Mouse (Mus musculus) gastrocnemius, postnatal 10 days (tissue): ENCODE data around the gene Lpo. TPM values are rescaled to one million over a fixed set of nuclear protein-coding genes. Genes with fewer than 3 reads are reported as not detected.
A peak's percentile ranks its signal among the peaks of the same experiment; 100 is the strongest.
"Not testable (repeated sequence)": the region's sequence is repeated elsewhere in the genome, so short reads cannot be mapped to it uniquely, and the experiment has no call there.

Experiments
- DNase-seq: peaks from one replicate; pipeline ENCODE4 v3.0.0; 2021; ENCODE audit warnings: mixed read lengths
- long read RNA-seq, 2 experiments: library from polyadenylated mRNA; stranded (forward); transcript quantifications; one replicate each; pipeline ENCODE4 v2.0.0; 2021
- total RNA-seq, 2 experiments: library from RNA; stranded (reverse); gene quantifications; 2 replicates each; pipeline ENCODE4 v1.2.3; 2021

Lpo gene
- not detected for total RNA-seq
- long read RNA-seq, experiment 1, result 0 reads
- long read RNA-seq, experiment 2, result 0 reads

- no peak for DNase-seq
These were observed at the start of gene Lpo for GRCm38 (mm10) chr11:87828239-87828900. TSS of gene Lpo (minus strand) at chr11:87828289.

GRCm38 (mm10) chr11:87875436-87875835, 47.3 kb upstream of the Lpo start, which contains the start of gene Epx:
TSS of gene Epx (minus strand) at chr11:87875536.
- DNase-seq, result no peak

- no peak for DNase-seq
These were observed 43.7 kb upstream of the Lpo start for GRCm38 (mm10) chr11:87871766-87872165.

GRCm38 (mm10) chr11:87870096-87870495, 42.0 kb upstream of the Lpo start:
- DNase-seq, result no peak

DNA sequence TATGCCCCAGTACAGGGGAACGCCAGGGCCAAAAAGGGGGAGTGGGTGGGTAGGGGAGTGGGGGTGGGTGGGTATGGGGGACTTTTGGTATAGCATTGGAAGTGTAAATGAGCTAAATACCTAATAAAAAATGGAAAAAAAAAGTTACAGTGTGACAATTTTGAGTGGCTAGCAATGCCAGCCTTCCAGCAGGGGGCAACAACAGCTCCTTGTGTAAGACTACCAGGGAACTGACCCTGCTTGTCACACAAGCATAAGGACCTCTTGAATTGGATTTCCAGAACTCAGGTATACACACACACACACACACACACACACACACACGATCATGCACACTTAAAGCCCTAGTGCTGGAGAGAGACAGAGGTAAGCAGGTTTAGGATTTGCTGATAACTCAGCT, 38.8 kb upstream of the Lpo start:
- not testable (repeated sequence) for DNase-seq

DNA sequence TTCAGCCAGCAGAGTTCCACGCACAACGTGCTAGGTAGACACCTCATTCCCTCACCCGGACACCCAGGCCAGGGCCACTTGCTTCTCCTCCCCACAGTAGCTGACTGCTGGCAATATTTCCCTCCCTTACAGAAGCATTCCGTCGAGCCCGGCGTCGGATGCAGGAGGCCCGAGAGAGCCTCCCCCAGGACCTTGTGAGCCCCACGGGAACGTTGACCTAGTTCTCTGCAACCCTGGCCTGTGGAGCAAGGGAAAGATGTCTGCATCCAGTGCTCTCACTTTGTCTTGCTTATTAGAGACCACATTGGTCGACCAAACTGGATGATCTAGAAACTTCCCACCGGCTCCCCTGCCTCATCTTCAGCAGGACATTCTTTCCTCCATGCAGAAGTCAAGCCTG, 34.7 kb upstream of the Lpo start:
- no peak for DNase-seq

DNA sequence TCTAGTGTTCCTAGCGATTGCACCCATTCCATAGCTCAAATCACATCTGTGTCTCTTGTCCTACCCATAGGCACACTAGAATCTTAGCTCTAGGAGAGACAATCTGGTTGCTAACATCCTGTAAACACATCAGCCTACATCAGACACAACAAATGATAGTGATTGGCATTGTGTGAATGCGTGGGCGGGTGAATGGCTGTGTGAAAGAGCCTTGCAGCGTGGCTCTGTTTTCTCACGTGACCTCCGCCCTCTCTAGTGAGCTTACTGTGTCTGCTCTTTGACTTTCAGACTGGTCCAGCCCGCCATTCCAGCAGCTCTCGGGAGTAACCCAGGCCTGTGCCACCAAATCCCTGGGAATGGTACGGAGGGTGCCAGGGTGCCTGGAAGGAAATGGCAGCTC, 32.3 kb upstream of the Lpo start:
- no peak for DNase-seq

- no peak for DNase-seq
These were observed 31.2 kb upstream of the Lpo start for GRCm38 (mm10) chr11:87859273-87859672.

- no peak for DNase-seq
These were observed 26.5 kb upstream of the Lpo start for GRCm38 (mm10) chr11:87854550-87854949.

DNA sequence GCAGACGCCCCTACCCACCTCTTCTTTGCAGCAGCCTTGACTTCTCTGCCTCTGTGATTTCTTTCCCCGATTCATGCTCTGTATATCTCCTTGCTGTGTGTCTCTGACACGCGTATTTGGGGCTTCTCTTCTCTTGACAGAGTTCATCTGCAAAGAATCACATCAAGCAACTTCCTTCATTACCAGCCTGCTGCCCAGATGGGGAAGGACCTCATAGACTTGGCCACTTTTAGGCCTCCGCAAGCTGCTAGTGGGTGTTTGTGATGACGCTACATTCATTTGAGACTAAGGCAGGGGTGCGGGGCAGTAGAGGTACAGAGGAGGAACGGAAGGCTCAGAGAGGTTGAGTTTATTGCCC, 25.5 kb upstream of the Lpo start:
- DNase-seq, result no peak

GRCm38 (mm10) chr11:87852690-87853596, 24.9 kb upstream of the Lpo start, which contains the start of gene Mks1:
TSS of gene Mks1 (plus strand) at chr11:87853215.
- peak; percentile 93 for DNase-seq

DNA sequence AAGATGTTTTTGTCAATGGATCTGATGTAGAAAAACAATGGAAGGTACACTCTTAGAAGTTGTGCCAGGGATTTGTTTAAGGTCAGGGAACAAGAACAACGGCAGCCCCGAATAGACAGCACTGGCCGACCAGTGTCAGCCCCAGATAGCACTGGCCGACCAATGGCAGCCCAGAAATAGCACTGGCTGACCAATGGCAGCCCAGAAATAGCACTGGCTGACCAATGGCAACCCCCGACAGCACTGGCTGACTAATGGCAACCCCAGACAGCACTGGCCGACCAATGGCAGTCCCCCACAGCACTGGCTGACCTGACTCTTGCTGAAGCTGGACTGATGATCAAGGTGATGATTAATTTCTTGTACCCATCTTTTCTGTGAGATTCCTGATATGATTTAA, 19.8 kb upstream of the Lpo start:
- no peak for DNase-seq

DNA sequence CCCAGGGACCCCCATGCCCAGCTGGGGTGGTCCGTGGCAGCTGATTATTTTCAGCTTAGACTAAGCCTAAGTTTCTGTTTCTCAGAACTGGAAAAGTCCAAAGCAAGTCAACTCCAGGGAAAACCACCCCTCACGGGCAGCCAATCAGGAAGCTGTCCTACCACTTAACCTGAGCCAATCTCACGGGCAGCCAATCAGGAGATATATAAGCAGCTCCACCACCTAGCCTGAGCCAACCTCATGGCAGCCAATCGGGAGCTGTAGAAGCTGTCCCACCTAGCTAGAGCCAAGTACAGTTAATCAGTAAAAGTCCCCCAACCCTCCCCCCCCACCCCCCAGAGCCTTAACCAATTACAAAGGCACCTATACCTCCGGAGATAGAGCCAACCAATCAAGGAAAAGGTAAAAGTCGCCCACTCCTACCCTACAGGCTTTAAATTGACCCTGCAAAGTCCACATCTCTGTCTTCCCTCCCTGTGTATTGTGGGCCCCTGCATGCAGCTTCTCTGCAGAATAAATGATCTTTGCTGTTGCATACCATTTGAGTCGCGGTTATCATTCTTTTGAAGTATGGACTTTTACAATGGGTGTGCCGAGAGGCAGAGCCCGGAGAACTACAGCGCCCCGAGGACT, 19.0 kb upstream of the Lpo start:
- no peak for DNase-seq

- no peak for DNase-seq
These were observed 13.3 kb upstream of the Lpo start for GRCm38 (mm10) chr11:87841436-87841835.

DNA sequence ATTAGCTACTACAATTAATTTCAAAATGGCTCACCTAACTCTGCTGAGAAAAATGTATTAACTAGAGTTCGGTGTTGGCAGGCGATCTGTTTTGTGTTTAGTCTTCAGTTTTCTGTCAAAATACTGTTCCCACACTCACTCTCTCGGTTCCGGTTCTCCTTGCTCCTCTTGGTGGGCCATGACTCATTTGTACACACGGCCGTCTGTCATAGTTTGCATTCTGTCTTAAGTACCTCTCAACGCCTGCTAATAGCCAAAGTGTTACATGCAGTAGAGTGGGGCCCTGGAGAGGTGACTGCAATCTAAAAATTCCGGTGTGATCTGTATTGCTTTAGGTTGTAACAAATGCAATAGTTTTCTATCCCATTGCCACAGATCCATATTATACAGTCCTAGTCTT, 12.6 kb upstream of the Lpo start:
- no peak for DNase-seq

GRCm38 (mm10) chr11:87821502-87821901, 6.6 kb downstream of the Lpo start:
- no peak for DNase-seq

GRCm38 (mm10) chr11:87817443-87817773, 10.7 kb downstream of the Lpo start:
- DNase-seq, result no peak

GRCm38 (mm10) chr11:87816707-87817442, 11.2 kb downstream of the Lpo start:
- peak; percentile 45 for DNase-seq

GRCm38 (mm10) chr11:87814831-87815230, 13.3 kb downstream of the Lpo start:
- DNase-seq, result no peak

- no peak for DNase-seq
These were observed 16.7 kb downstream of the Lpo start for GRCm38 (mm10) chr11:87811396-87811795.

DNA sequence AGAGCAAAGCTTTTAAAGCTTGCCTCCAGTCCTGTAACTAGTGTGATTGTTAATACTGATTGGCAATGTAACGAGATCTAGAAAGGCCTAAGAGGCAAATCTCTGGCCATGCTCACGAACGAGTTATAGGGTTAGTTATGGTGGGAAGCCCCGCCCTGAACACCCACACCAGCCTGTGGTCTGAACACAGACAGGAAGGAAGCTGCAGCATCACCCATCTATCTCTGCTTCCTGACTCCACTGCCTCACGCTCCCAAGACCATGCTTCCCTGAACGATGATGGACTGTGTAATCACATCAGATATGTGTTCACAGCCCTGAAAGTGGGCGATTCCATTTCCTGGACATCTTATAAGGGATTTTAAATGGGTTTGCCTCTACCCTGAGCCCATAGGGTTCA, 19.9 kb downstream of the Lpo start:
- DNase-seq, result no peak

DNA sequence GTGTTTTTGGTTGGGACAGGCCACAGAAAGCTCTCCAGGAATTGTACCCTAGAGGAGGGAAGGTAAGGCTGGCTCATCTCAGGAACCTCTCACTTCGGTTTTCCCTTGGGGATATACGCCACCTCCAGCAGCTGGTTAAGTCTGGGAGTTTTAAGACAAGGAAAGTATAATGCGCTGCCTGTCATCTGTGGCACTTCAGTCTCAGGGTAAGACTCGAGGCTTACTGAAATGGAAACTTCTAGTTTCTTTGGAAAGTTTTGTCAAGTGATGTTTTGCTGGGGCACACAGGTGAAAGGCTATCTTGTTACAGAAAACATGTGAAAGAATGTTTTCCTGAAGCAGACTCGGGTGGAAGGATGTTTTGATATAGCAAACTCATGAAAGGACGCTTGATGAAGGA, 20.7 kb downstream of the Lpo start:
- DNase-seq, result no peak

- no peak for DNase-seq
These were observed 22.6 kb downstream of the Lpo start for GRCm38 (mm10) chr11:87805448-87805847.
